Mouse (Mus musculus) frontal cortex, postnatal 14 days (tissue): ENCODE data around the gene Stac.

Experiments used
- DNase-seq, 2 experiments: peaks; one replicate each; pipeline ENCODE4 v3.0.0; 2022; ENCODE audit warnings: low spot score in 2 of 2

Stac gene

GRCm38 (mm10) chr9:111606603-111607002 lies 83.5 kb downstream of the Stac start:
- DNase-seq, result no peak

DNA sequence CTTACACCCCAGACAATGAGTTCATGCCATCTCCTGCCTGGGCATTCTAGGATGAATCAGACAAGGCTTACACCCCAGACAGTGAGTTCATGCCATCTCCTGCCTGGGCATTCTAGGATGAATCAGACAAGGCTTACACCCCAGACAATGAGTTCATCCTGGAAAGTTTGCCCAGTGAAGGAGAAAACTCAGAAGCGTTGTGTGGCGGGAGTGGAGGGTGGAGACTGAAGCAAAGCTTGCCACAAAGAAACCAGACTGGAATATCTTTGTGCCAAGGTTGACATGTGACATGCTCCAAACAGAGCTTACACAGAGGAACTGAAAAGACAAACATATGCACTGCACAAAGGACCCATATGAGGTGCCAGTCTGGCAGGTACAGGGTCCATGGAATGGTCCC lies 102.6 kb downstream of the Stac start:
- DNase-seq, result no peak

GRCm38 (mm10) chr9:111578784-111579183 lies 111.4 kb downstream of the Stac start:
- no peak for DNase-seq

DNA sequence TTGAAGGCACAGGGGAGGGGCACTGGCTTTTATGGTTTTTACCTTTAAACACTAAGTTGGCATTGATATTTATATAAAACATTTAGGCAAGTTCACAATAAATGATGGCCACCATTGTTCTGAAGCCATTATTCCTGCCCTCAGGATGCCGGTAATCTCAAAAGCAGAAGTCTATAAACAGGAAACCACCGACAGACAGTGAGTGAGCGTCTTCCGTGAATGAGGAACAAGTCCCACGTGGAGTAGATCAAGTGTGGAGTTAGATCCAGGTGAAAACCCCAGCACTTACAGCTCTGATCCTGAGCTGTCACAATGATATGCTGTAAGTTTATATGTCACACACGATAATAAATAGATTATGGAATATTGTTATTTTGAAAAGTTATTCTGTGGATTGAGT lies 112.7 kb downstream of the Stac start:
- no peak for DNase-seq

DNA sequence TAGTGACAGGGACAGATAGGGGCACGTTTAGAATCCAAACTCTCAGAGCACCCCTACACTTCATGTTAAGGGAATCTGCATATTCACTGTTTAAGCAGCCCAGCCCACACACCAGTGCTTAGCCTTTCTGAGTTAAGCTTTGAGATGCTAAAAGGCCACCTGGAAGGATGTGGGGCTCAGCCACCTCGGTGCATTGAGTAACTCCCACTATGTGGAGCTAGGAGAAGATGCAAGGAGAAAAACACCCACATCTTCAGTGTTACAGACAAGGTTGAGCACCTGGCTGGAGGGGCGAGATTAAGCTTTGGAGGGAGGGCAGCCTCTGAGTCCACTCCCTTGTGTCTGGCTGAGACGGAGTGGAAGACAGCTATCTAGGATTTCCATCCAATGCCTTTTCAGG lies 114.3 kb downstream of the Stac start:
- no peak for DNase-seq

DNA sequence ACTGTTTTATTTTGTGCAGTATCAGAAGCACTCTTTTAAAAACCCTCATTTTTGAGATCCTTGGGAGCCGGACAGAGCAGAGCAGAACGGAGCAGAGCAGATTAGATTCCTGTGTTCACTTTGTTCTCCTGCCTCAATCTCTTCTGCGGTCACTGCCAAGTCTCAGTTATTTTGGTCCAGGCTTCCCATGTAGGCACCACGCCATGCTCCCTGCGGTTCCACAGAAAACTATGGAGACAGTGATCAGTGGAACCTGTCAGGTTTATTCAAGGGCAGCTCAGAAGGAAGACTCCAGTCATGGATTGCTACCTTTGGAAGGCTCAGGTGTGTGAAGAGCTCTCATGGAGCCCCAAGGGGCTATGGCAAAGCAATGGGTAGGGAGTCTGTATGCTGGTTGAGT lies 116.3 kb downstream of the Stac start:
- no peak for DNase-seq

DNA sequence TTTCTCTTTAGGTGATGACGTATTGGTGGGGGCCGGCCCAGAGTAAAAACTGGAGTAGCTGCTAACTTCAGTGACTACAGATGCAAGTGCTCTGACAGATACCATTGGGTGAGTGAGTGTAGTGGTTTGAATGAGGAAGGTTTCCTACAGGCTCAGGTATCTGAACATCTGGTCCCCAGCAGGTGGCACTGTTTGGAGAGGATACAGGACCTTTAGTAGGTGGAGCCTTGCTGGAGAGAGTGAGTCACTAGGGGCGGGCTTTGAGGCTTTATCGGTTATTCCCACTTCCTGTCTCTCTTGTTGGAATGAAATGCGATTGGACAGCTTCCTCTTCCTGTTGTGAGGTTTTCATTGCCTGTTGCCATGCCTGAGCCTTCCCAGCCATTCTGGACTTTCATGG lies 118.5 kb downstream of the Stac start:
- DNase-seq, result no peak

DNA sequence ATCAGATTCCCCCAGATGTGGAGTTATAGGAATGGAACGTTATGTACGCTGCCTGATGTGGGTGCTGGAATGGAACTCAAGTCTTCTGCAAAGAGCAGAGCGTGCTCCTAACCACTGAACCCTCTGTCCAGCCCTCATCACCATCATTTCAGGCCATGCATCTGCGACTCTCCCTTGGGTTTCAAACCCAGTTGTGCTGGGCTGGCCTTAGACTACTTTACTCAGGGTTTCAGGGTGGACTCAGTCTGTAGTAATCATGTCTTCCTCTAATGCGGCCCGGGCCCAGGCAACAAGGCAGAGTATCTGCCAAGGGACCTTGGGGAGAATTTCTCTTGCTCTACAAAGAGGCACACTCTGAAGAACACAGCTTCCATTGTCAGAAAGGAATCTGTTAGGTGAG lies 126.0 kb downstream of the Stac start:
- DNase-seq, result no peak

DNA sequence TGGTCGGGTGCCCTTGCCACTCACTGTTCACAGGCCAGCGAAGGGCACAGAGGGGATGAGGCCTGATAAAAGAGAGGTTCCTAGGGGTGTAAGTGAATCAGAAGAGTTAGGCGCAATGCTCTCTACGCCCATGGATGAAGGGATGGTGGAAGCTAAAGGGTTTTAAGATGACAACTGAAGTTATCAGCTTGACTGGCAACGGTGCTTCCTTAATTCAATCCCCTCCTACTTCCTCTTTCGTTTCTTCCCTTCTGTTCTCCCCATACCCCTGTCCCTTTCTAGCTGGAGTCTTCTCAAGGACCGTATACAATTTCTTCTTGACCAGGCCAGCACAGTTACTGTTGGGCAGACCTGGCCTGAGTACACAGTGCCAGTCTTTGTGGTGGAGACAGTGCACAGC lies 126.9 kb downstream of the Stac start:
- no peak for DNase-seq

- DNase-seq, result no peak
Measured at GRCm38 (mm10) chr9:111562217-111562988, 127.7 kb downstream of the Stac start.

- no peak for DNase-seq
Measured at GRCm38 (mm10) chr9:111556699-111557098, 133.4 kb downstream of the Stac start.

DNA sequence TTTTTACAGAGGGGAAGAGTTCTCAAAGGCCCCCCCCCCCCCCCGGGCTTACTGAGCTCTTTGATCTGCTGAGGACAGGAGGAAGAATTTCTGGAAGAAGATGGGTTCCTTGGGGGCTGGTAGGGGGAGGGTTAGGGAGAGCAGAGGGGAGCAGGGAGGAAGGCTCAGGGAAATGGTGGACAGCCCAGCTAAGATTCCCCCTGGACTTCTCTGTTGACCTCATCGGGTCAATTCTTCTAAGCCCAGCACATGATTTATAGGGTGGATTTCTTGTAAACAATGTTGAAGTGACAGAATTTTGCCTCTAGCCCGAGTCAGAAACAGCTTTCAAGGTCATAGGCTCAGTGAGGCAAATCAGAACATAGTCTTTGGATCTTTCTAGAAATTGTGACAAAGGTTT lies 137.3 kb downstream of the Stac start:
- DNase-seq, result no peak

- no peak for DNase-seq
Measured at GRCm38 (mm10) chr9:111551461-111552190, 138.5 kb downstream of the Stac start.

GRCm38 (mm10) chr9:111550963-111551321 lies 139.2 kb downstream of the Stac start:
- DNase-seq, result no peak

GRCm38 (mm10) chr9:111550281-111550962 lies 139.7 kb downstream of the Stac start:
- DNase-seq, result no peak

- DNase-seq, result no peak
Measured at GRCm38 (mm10) chr9:111542663-111543062, 147.5 kb downstream of the Stac start.

DNA sequence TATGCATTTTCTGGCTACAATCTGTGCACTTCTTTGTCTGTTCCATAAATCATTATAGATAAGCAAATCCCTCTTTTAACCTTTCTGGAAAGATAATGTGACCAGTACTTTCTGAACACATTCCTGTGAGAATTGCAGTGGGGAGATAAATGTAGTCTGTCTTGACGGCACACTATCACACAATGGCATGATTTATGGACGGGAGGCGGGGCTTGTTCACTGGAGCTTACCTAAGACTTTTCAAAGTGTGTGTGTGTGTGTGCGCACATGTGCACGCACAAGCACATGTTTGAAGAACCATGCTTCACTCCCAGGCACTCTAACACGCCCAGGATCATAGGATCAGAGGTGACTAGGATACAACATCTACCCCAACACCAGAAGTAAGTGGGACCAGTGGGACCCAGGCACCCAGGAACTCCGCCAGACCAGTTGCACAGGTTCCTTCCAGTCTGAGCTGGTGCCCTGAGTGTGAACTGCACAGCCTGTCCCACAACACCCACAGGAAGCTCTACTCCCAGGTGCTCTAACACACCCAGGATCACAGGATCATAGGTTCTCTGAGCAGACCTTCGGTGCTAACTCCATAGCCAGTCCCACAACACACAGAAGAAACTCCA lies 154.6 kb downstream of the Stac start:
- no peak for DNase-seq

GRCm38 (mm10) chr9:111534744-111535423 lies 155.3 kb downstream of the Stac start:
- no peak for DNase-seq

- DNase-seq, result no peak
Measured at GRCm38 (mm10) chr9:111523871-111524270, 166.3 kb downstream of the Stac start.

DNA sequence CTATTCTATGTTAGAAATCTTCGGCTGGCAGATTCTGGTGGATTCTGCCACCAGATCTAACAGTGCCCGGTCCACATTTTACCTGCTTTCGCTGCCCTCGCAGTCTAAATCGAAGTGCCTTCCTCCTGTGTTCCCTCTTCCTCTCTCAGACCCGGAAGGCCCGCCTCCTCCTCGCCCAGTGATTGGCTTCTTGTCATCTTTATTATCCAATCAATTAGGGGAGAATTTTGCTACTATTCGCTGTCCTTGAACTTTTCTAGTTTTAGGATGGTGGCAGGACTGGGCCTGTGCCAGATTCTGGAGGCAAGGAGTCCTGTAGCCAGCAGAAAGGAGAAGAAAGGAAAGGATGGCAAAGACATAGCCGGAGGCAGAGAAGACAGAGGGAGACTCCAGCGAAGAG lies 167.0 kb downstream of the Stac start:
- no peak for DNase-seq

- DNase-seq, result no peak
Measured at GRCm38 (mm10) chr9:111522226-111522625, 167.9 kb downstream of the Stac start.

DNA sequence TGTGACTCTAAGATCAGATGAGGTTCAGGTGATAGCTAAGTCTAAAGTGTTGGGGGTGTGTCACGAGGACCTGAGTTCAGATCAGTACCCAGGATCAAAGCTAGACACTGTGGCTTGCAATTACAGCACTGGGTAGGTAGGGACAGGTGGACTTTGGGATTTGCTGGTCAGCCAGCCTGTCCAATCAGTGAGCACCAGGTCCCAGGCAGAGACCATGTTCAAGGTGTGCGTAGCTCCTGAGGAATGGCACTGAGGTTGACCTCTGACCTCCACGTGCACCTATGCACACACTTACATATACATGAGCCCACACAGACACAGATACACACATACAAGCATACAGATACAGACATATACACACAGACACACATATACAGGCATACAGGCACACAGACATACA lies 174.6 kb downstream of the Stac start:
- DNase-seq, result no peak
